Mouse (Mus musculus): ENCODE measurements around the gene 1190007I07Rik. TPM values are rescaled to one million over a fixed set of nuclear protein-coding genes. Genes with fewer than 3 reads are reported as not detected.
"Not testable (repeated sequence)": the region's sequence is repeated elsewhere in the genome, so short reads cannot be mapped to it uniquely, and the experiment has no call there.

1190007I07Rik gene
- total and polyA plus RNA-seq, 3 experiments = 35.7 to 70.5 (median 53.6) TPM

DNA sequence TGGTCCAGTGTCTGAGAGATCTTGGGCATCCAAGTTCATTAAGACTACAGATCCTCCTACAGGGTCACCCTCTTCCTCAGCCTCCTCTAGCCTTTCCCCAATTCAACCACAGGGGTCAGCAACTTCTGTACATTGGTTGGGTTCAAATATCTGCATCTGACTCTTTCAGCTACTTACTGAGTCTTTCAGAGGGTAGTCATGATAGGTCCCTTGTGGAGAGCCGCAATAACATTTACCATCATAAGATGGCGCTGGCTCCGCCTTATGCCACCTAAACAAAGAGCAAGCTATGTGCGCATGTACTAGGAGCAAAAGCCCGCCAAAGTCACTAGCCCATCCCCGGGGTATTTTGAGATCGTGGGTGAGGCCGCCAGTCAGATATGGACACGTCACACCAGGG is 33.4 kb downstream of the 1190007I07Rik start:
- H3K4me3 ChIP-seq (replicated peaks in 1 of 3; ENCODE audit: low read depth in 2 of 3, low read length in 2 of 3, poor library complexity in 1 of 3); H3K36me3 ChIP-seq (replicated peaks in 1 of 2; ENCODE audit: control insufficient read depth in 1 of 2, insufficient read depth in 1 of 2, low read length in 1 of 2); H3K27me3 ChIP-seq (replicated peaks); H3K4me1 ChIP-seq (ENCODE audit: control insufficient read depth in 1 of 2, insufficient read depth in 2 of 2); in situ Hi-C loops (cut with MboI; ENCODE audit: low pct_ligation_motif_present, low pct_unique_long_range_greater_than_20kb, low sequenced_read_pairs); dilution Hi-C loops (cut with MboI; ENCODE audit: extremely low pct_ligation_motif_present, extremely low pct_unique_long_range_greater_than_20kb, low sequenced_read_pairs); H3K4me2 ChIP-seq (ENCODE audit: insufficient read depth, low read depth, poor library complexity, severe bottlenecking); H3K79me2 ChIP-seq (replicated peaks; ENCODE audit: control insufficient read depth, extremely low read depth, insufficient read depth, poor library complexity, severe bottlenecking); H3K9ac ChIP-seq (ENCODE audit: insufficient read depth, low read depth); H3K9me3 ChIP-seq (replicated peaks; ENCODE audit: low read length); H3K27ac ChIP-seq (ENCODE audit: insufficient read depth, low read depth): not testable (repeated sequence)
- peak; percentile 23 for DNase-seq (ENCODE audit: extremely low read depth)
- TF ChIP-seq CTCF (conservative IDR thresholded peaks at IDR 0.05 in 1 of 2, IDR thresholded peaks at IDR 0.05 in 1 of 2; ENCODE audit: low read depth in 2 of 2, low read length in 2 of 2) (peak in 1 of 2 experiments; percentile 34; a peak in 2 of 4 replicates), NRF1 (IDR thresholded peaks at IDR 0.05; ENCODE audit: low read depth, low read length) (peak; percentile 34; the same call in 1 of the 2 replicates)

DNA sequence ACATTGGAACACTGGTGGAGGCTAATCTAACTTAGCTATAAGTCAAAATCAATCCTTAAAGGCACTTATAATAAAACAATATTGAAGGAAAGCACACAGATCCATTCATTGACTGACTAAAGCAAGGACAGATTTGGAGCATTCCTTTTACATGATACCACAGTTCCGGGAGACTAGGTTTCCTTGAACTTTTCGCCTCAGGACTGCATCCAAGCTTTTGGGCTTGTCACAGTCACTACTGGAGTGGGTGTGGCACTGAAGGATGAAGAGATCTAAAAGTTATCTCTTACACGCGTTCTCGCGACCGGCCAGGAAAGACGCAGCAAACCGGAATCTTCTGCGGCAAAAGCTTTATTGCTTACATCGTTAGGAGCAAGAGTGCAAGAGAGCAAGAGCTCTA is 51.9 kb downstream of the 1190007I07Rik start:
- DNase-seq (ENCODE audit: extremely low read depth); H3K36me3 ChIP-seq (replicated peaks in 1 of 2; ENCODE audit: control insufficient read depth in 1 of 2, insufficient read depth in 1 of 2, low read length in 1 of 2); H3K9ac ChIP-seq (ENCODE audit: insufficient read depth, low read depth); H3K4me2 ChIP-seq (ENCODE audit: insufficient read depth, low read depth, poor library complexity, severe bottlenecking); H3K27me3 ChIP-seq (replicated peaks); in situ Hi-C loops (cut with MboI; ENCODE audit: low pct_ligation_motif_present, low pct_unique_long_range_greater_than_20kb, low sequenced_read_pairs); dilution Hi-C loops (cut with MboI; ENCODE audit: extremely low pct_ligation_motif_present, extremely low pct_unique_long_range_greater_than_20kb, low sequenced_read_pairs); H3K79me2 ChIP-seq (replicated peaks; ENCODE audit: control insufficient read depth, extremely low read depth, insufficient read depth, poor library complexity, severe bottlenecking); H3K27ac ChIP-seq (ENCODE audit: insufficient read depth, low read depth); H3K9me3 ChIP-seq (replicated peaks; ENCODE audit: low read length); H3K4me3 ChIP-seq (replicated peaks in 1 of 3; ENCODE audit: low read depth in 2 of 3, low read length in 2 of 3, poor library complexity in 1 of 3); H3K4me1 ChIP-seq (ENCODE audit: control insufficient read depth in 1 of 2, insufficient read depth in 2 of 2): not testable (repeated sequence)

Other genes starting within 250 kb of the 1190007I07Rik start
- not detected in 2 replicates for gene Gm1553, start 130.6 kb downstream of the 1190007I07Rik start, total RNA-seq (2012; rRNA removed)
- gene Gm1553, start 130.6 kb downstream of the 1190007I07Rik start, total RNA-seq (2014; rRNA removed) = not detected in 2 replicates
- not detected in 2 replicates for gene Gm1553, start 130.6 kb downstream of the 1190007I07Rik start, polyA plus RNA-seq (2012; ENCODE audit: insufficient read length, low read depth)
- 63.0 and 70.0 TPM in 2 replicates for gene Tdg, start 6.6 kb upstream of the 1190007I07Rik start, total RNA-seq (2012; rRNA removed)
- gene Tdg, start 6.6 kb upstream of the 1190007I07Rik start, total RNA-seq (2014; rRNA removed) = 85.8 and 88.9 TPM in 2 replicates
- gene Tdg, start 6.6 kb upstream of the 1190007I07Rik start, polyA plus RNA-seq (2012; ENCODE audit: insufficient read length, low read depth) = 115 and 129 TPM in 2 replicates
- gene Glt8d2, start 67.4 kb upstream of the 1190007I07Rik start, total RNA-seq (2012; rRNA removed) = not detected in 2 replicates
- gene Glt8d2, start 67.4 kb upstream of the 1190007I07Rik start, total RNA-seq (2014; rRNA removed) = not detected in 2 replicates
- gene Glt8d2, start 67.4 kb upstream of the 1190007I07Rik start, polyA plus RNA-seq (2012; ENCODE audit: insufficient read length, low read depth) = not detected in 2 replicates
- 12.1 and 13.0 TPM in 2 replicates for gene Hcfc2, start 72.9 kb upstream of the 1190007I07Rik start, total RNA-seq (2012; rRNA removed)
- 12.3 and 13.8 TPM in 2 replicates for gene Hcfc2, start 72.9 kb upstream of the 1190007I07Rik start, total RNA-seq (2014; rRNA removed)
- 8.8 and 10.5 TPM in 2 replicates for gene Hcfc2, start 72.9 kb upstream of the 1190007I07Rik start, polyA plus RNA-seq (2012; ENCODE audit: insufficient read length, low read depth)
- 26.6 and 27.2 TPM in 2 replicates for gene Nfyb, start 140.9 kb upstream of the 1190007I07Rik start, total RNA-seq (2012; rRNA removed)
- 39.6 and 45.4 TPM in 2 replicates for gene Nfyb, start 140.9 kb upstream of the 1190007I07Rik start, total RNA-seq (2014; rRNA removed)
- gene Nfyb, start 140.9 kb upstream of the 1190007I07Rik start, polyA plus RNA-seq (2012; ENCODE audit: insufficient read length, low read depth) = 24.0 and 25.0 TPM in 2 replicates
- gene Txnrd1, start 210.7 kb upstream of the 1190007I07Rik start, total RNA-seq (2012; rRNA removed) = 92.1 and 106 TPM in 2 replicates
- gene Txnrd1, start 210.7 kb upstream of the 1190007I07Rik start, total RNA-seq (2014; rRNA removed) = 133 and 147 TPM in 2 replicates
- gene Txnrd1, start 210.7 kb upstream of the 1190007I07Rik start, polyA plus RNA-seq (2012; ENCODE audit: insufficient read length, low read depth) = 254 and 256 TPM in 2 replicates
- 1.5 and 1.6 TPM in 2 replicates for gene Eid3, start 243.4 kb upstream of the 1190007I07Rik start, total RNA-seq (2012; rRNA removed)
- 1.4 and 1.7 TPM in 2 replicates for gene Eid3, start 243.4 kb upstream of the 1190007I07Rik start, total RNA-seq (2014; rRNA removed)
- 3.5 and 4.0 TPM in 2 replicates for gene Eid3, start 243.4 kb upstream of the 1190007I07Rik start, polyA plus RNA-seq (2012; ENCODE audit: insufficient read length, low read depth)

Measured in CH12.LX (cell line).